Mouse (Mus musculus) kidney, embryonic 15.5 days (tissue): ENCODE data around the gene Scgb1b10. TPM values are rescaled to one million over a fixed set of nuclear protein-coding genes. Genes with fewer than 3 reads are reported as not detected.
"Not testable (repeated sequence)": the region's sequence is repeated elsewhere in the genome, so short reads cannot be mapped to it uniquely, and the experiment has no call there.

Experiments
- ATAC-seq: fragments of 200-750 bp; cut with Nextera tagmentation; replicated peaks from 2 replicates; pipeline ENCODE4 v1.8.0; 2017; ENCODE audit warnings: moderate TSS enrichment; ENCODE audit not compliant: low FRiP score
- H3K27ac ChIP-seq: fragments of 300-500 bp; sonication (generic); 2 replicates; pipeline ENCODE4 v1.5.1; 2015; ENCODE audit warnings: mild to moderate bottlenecking, inconsistent platforms
- H3K27me3 ChIP-seq: fragments of 300-500 bp; sonication (generic); 2 replicates; pipeline ENCODE4 v1.6.1; 2015; ENCODE audit warnings: inconsistent platforms
- H3K36me3 ChIP-seq: fragments of 300-500 bp; sonication (generic); 2 replicates; pipeline ENCODE4 v1.6.1; 2015; ENCODE audit warnings: inconsistent platforms
- H3K4me1 ChIP-seq: fragments of 300-500 bp; sonication (generic); 2 replicates; pipeline ENCODE4 v1.6.1; 2015; ENCODE audit warnings: inconsistent platforms
- H3K4me2 ChIP-seq: fragments of 300-500 bp; sonication (generic); 2 replicates; pipeline ENCODE4 v1.6.1; 2015; ENCODE audit warnings: moderate library complexity, mild to moderate bottlenecking, inconsistent platforms
- H3K4me3 ChIP-seq: fragments of 300-500 bp; sonication (generic); replicated peaks from 2 replicates; pipeline ENCODE4 v1.5.1; 2015; ENCODE audit warnings: mild to moderate bottlenecking, inconsistent platforms
- H3K9ac ChIP-seq: fragments of 300-500 bp; sonication (generic); 2 replicates; pipeline ENCODE4 v1.6.1; 2015; ENCODE audit warnings: mild to moderate bottlenecking, inconsistent platforms
- H3K9me3 ChIP-seq: fragments of 300-500 bp; sonication (generic); replicated peaks from 2 replicates; pipeline ENCODE4 v1.6.1; 2016; ENCODE audit warnings: inconsistent platforms
- polyA plus RNA-seq: library from polyadenylated mRNA; unstranded; fragments of >200 nt; fragmentation: Nextera tagmentation; extraction: Ambion mirVana; gene quantifications from 2 replicates; pipeline ENCODE4 v1.2.1, GENCODE M21; 2015

Gene Scgb1b10
- polyA plus RNA-seq, result not detected in 2 replicates

GRCm38 (mm10) chr7:32100553-32100952, at the start of gene Scgb1b10:
Scgb1b10 (plus strand) TSS chr7:32100853.
- H3K4me3 ChIP-seq, H3K36me3 ChIP-seq, H3K27ac ChIP-seq, H3K4me2 ChIP-seq, H3K9ac ChIP-seq, H3K4me1 ChIP-seq, H3K27me3 ChIP-seq, H3K9me3 ChIP-seq, ATAC-seq: not testable (repeated sequence)

Other genes with a start within 250 kb of the Scgb1b10 start
- gene Scgb2b11, start 110.3 kb downstream of the Scgb1b10 start, polyA plus RNA-seq, result not detected in 2 replicates
- gene Scgb1b11, start 122.0 kb downstream of the Scgb1b10 start, polyA plus RNA-seq, result not detected in 2 replicates
- gene Scgb2b12, start 226.4 kb downstream of the Scgb1b10 start, polyA plus RNA-seq, result not detected in 2 replicates
- not detected in 2 replicates for gene Scgb1b12, start 233.3 kb downstream of the Scgb1b10 start, polyA plus RNA-seq